Mouse (Mus musculus): Measurements from ENCODE around the gene Nr4a1. TPM values are rescaled to one million over a fixed set of nuclear protein-coding genes. Genes with fewer than 3 reads are reported as not detected.

The Nr4a1 gene
- total RNA-seq, 2 experiments from 2014 or later = 30.5 to 49.0 TPM

DNA sequence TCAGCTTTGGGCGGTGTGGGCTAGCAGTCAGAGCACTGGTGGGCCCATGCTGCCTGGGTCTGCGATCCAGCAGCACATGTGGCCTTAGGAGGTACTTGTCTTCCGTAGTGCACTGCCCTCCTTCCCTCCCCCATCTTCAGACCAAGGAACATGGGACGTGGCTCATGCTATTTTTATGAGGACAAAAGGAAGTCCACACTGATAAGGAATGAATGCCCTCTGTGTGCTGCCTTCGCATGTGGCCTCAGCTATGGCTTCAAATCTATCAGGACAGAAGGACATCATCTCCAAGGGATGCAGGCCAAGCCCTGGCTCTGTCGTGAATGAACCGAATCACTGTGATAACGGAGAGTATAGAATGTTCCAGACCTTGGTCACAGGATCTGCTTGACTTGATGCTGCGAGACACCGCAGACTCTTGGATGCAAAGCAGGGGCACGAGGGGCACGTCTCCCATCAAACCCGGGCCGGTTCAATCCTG, 45.5 kb downstream of the Nr4a1 start:
- DNase-seq = no peak
- intact Hi-C loops (cut with DNase I; ENCODE audit: low total_unique reads) = no loop called here

GRCm38 (mm10) chr15:101300128-101300527, 46.1 kb downstream of the Nr4a1 start:
- intact Hi-C loops (cut with DNase I; ENCODE audit: low total_unique reads) = no loop called here

GRCm38 (mm10) chr15:101302201-101302600, 48.1 kb downstream of the Nr4a1 start:
- DNase-seq = peak; percentile 53
- intact Hi-C loops (cut with DNase I; ENCODE audit: low total_unique reads) = no loop called here

More at GRCm38 (mm10) chr15:101300128-101300527, 46.1 kb downstream of the Nr4a1 start:
- no peak for DNase-seq

DNA sequence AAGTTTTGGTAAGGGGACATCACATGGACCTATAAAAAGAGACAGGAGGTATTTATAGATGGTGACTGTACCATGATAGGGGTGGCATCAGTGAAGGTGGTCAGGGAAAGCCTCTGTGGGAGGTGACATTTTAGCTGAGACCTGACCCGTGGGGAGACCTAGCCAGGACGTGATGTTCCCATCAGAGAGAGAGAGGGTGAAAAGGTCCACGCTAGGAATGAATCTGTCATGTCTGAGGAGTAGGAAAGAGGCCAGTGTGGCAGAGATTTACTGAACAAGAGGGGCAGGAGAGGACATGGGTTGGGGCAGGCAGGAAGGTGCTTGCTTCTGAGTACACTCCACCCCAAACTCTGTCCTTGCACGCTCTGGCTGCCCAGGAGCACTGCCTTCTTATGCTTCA, 49.8 kb downstream of the Nr4a1 start:
- no peak for DNase-seq
- intact Hi-C loops (cut with DNase I; ENCODE audit: low total_unique reads) = no loop called here

DNA sequence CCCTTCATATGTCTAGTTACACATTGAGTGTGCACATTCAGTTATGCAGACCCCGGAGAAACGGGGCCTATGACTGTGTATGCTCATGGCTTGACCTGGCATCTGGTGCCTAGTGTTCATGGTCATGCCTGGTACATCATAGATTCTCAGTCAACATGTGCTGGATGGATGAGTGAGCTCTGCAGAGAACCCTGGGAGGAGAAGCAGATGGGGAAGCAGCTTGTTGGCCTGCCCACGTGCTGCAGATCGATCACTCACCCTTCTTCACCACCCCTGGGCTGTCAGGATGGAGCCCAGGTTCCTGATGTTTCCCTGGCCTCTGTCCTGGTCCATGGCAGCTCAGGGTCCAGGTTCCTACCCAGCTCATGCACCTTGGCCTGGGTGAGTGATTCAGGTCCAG, 52.4 kb downstream of the Nr4a1 start:
- DNase-seq = no peak
- intact Hi-C loops (cut with DNase I; ENCODE audit: low total_unique reads) = no loop called here

DNA sequence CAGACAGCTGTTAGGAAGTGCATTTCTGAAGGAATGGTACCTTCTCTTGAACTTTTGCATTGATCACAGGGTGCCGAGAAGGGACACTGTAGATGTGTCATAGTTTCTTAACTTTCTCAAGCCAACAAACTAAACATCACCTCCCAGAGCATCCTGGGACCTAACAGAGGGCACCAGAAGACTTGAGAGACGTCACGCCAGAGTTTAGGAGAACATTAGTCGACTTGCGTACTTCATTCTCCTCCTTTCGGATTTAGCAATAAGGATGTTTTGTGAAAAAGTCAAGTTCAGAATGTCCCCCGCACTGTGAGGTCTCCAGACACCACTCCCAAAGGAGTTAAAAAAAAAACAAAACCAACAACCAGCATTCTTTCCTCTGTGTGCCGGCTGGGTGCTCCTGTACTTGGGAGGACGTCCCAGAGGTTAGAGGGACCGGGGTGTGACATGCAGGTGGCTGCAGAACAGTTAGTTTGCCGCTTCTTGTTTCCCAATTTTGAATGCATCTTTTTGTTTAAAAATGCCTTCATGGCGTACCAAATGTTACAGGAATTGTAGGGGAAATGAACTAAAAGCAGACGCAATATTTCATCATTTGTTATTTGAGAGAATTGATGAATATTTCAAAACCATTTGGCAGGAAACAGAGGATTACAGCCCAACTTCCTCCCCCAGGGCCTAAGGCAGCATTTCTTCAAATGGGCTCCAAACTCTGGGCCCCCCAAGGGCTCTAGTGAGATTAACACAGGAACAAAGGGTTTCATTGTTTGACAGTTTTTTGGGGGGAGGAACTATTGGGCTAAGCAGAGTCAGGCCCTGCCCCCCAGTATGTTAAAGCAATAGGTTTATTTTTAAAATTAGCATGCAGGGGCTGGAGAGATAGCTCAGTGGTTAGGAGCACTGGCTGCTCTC, 54.6 kb downstream of the Nr4a1 start:
- intact Hi-C loops (cut with DNase I; ENCODE audit: low total_unique reads) = no loop called here
- DNase-seq = no peak

DNA sequence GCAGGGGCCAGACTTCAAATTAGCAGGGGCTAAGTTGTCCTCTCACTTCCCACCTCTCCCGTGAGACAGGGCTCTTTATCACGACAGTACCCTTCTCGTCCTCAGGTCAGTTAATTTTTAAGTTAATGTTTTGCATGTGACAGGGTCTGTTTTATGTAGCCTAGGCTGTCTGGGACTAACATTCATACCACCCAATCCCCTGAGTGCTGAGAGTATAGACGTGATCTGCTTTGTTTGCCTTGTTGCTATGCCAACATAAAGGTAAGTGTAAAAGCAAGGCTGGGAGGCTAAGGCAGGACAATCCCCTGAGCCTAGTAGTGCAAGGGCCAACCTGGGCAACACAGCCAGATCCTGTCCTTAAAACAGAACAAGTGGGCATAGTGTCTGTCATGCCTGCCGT, 55.4 kb downstream of the Nr4a1 start:
- no peak for DNase-seq
- intact Hi-C loops (cut with DNase I; ENCODE audit: low total_unique reads) = no loop called here

DNA sequence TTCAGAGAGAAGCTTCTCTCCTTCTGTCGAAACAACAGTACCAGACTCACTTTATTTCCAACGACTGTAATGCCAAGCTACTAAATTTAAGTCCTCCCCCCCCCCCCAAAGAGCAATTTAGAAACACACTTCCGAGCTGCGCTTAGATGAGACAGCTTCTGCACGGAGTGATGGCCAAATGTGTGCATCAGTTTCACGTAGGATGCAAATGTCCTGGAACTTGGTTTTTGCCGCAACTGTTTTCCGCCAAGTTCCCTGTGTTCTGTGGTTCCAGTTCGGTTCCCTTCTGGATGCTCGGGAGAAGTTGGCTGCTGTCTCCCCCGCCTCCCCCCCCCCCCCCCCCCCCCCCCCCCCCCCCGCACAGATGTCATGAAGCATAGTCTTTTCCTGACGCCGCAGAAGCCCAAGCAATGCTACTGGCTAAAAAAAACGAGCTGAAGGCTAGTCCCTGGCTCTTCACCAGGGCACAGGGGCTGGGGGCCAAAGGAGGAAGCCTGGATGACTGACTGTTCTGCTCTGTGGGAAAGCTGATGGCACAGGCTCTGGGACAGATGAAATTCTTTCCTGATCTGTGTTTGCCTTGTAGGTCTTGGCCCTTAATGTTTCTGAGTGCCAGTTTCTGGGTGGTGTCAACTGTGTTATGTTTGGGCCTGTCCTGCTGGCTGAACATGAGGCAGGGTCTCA, 57.2 kb downstream of the Nr4a1 start:
- DNase-seq = peak; percentile 54

DNA sequence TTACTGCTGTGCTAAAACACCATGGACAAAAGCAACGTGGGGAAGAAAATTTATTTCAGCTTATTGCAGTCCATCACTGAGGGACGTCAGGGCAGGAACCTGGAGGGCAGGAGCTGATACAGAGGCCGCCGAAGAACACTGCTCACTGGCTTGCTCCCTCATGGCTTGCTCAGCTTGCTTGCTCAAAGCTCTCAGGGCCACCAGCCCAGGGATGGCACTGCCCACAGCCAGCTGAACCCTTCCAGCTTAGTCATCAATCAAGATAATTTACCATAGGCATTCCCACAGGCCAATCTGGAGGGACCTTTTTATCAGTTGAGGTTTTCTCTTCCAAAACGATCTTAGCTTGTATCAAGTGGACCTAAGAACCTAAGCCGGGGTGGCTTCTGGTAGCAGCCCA, 57.9 kb downstream of the Nr4a1 start:
- DNase-seq = no peak
- intact Hi-C loops (cut with DNase I; ENCODE audit: low total_unique reads) = no loop called here

More for the DNA sequence above, 57.2 kb downstream of the Nr4a1 start:
- intact Hi-C loops (cut with DNase I; ENCODE audit: low total_unique reads) = no loop called here

DNA sequence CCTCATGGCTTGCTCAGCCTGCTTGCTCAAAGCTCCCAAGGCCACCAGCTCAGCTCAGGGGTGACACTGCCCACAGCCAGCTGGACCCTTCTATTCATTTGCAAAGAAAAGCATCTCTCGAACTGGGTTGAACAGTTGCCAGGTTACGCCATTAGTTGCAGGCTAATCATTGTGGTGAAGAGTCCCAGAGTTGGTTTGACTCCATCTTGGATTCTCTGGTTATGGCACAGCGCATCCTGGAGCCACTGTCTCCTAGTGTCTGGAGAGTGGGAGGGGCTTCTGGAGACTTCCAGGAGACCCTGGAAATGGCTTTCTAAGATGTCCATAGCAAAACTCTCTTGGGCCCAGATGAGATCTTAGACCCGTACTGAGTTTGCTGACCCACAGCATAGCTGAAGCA, 61.3 kb downstream of the Nr4a1 start:
- intact Hi-C loops (cut with DNase I; ENCODE audit: low total_unique reads) = no loop called here
- DNase-seq = no peak

DNA sequence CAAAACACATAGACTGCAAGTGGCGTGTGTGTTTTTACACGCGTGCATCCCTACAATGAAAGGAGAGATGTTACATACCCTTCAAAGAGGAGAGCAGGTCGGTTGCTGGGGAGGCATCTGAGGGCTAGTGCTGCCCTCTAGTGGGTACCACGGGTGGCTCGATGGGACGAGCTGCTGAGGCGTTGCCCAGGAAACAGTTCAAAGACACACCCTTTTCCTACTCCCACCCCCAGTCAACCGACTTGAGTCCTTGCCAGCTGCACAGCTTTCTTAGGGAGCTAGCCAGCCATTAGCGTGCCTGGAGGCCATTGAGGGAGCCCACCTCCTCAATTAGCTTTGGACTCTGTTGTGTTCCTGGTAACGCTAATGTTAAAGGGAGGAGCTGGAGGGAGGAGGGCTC, 61.8 kb downstream of the Nr4a1 start:
- intact Hi-C loops (cut with DNase I; ENCODE audit: low total_unique reads) = no loop called here
- DNase-seq = peak; percentile 87

DNA sequence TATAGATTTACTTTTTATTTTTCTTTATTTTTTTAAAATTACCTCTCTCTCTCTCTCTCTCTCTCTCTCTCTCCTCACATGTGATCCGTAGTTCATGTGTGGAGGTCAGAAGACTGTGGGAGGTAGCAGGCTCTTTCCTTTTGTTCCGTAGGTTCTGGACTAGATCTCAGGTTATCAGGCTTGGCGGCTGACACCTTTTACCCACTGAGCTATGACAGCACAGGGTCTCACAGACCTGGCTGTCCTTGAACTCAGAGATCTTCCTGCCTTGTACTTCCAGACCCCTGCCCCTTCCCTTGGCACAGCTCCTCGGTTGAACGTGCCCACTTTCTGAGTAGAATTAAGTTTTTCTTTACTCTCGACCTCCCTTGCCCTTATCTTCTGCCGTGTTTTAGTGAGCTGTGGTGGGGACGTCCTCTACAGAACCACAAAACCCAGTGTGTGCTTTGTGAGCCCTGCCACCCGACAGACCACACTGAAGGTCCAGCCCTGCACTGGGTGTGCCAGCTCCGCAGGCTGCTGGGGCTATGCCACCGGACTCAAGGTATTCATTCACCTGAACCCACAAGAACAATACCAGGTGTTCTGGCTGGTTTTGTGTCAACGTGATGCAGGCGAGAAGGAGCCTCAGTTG, 62.3 kb downstream of the Nr4a1 start:
- no peak for DNase-seq
- intact Hi-C loops (cut with DNase I; ENCODE audit: low total_unique reads) = no loop called here

DNA sequence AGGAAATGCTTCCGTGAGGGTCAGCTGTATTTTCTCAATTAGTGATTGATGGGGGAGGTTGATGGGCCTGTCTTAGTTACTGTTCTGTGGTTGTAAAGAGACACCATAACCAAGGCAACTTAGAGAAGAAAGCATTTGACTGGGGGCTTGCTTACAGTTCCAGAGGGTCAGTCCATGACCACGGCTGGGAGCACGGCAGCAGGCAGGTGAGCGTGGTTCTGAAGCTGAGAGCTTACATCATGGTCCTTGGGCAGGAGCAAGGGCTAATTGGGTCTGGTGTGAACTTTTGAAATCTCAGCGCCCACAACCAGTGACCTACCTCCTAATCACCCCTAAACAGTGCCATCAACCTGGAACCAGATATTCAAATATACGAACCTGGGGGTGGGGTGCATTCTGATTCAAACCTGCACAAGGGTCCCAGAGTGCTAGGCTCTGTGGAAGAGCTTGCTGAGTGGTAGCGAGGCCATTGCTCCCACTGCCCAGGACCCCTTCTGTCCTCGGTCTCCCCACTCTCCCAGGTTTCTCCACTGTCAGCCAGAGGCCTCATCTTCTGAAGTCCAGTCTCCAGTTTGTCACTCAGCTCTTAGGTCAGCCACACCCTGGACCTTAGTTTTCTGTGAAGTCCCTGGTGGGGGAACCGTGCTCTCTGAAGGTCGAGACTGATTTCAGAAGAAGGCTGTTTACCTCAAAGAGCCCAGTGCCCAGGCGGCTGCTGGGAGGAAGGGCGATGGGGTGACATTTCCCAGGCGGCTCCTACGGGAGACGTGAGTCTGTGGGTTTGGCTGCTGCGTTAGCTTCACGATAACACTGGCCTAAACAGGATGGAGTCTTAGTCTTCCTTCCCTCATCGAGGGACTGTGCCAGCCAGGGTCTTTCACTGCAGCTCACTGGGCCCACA, 63.1 kb downstream of the Nr4a1 start:
- no peak for DNase-seq
- intact Hi-C loops (cut with DNase I; ENCODE audit: low total_unique reads) = no loop called here

- DNase-seq = no peak
- intact Hi-C loops (cut with DNase I; ENCODE audit: low total_unique reads) = no loop called here
Measured at GRCm38 (mm10) chr15:101317814-101318500, 63.9 kb downstream of the Nr4a1 start.

DNA sequence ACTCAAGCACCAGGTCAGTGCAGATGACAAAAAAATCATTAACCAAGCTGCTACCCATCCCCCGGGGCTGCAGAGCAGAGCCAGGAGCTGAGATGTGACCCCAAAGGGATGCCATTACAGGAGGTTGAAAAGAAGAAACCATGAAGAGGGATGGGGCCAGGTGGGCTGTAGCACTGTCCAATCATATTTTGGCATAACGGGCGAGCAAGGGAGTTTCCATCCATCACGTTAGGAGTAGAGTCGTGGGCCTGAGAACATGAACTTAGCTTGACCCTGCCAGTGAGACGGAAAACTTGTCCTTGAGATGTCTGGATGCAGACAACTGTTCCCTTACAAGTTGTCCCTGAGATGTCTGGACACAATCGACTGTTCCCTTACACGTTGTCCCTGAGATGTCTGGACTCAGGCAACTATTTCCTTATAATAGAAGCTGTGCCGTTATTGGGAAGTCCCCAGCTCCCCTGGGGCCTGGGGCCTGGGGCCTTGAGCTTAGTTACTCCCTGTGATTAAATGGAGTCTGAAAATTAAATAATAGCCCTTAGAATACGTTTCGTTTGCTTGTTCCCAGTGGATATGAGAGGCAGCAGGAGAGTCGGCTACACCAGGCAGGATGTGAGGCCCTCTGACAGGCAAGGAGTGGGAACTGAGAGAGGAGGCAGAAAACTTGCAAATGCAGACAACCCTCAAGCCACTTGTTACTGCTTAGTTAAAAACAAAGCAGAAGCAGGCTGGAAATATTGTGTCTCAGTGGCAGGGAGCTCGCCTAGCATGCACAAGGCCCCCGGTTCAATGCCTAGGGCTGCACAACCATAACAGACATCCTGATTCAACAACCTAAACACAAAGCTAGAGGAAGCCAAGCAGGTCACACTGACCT, 65.1 kb downstream of the Nr4a1 start:
- no peak for DNase-seq
- intact Hi-C loops (cut with DNase I; ENCODE audit: low total_unique reads) = no loop called here

- no peak for DNase-seq
- intact Hi-C loops (cut with DNase I; ENCODE audit: low total_unique reads) = no loop called here
Measured at GRCm38 (mm10) chr15:101320010-101320617, 66.0 kb downstream of the Nr4a1 start.

- DNase-seq = no peak
- intact Hi-C loops (cut with DNase I; ENCODE audit: low total_unique reads) = no loop called here
Measured at GRCm38 (mm10) chr15:101320618-101321041, 66.6 kb downstream of the Nr4a1 start.
